Mouse (Mus musculus) kidney, adult 2 months (tissue): ENCODE data around the gene Tmem119. TPM values are rescaled to one million over a fixed set of nuclear protein-coding genes. Genes with fewer than 3 reads are reported as not detected.
A peak's percentile ranks its signal among the peaks of the same experiment; 100 is the strongest.

Experiments used
- DNase-seq: peaks from one replicate; pipeline ENCODE4 v3.0.0; 2021
- H3K27ac ChIP-seq: fragments of 200-500 bp; 2 replicates; pipeline ENCODE4 v1.5.1; 2012; ENCODE audit warnings: low read depth, low read length, control low read depth, inconsistent platforms; ENCODE audit not compliant: insufficient read depth
- H3K27me3 ChIP-seq: fragments of 200-500 bp; replicated peaks from 2 replicates; pipeline ENCODE4 v1.6.1; 2012; ENCODE audit warnings: mild to moderate bottlenecking, moderate library complexity, low read length, inconsistent platforms; ENCODE audit not compliant: control insufficient read depth, insufficient read depth
- H3K36me3 ChIP-seq: fragments of 200-500 bp; 2 replicates; pipeline ENCODE4 v1.6.1; 2012; ENCODE audit warnings: mild to moderate bottlenecking, moderate library complexity, low read length, inconsistent platforms; ENCODE audit not compliant: control insufficient read depth, insufficient read depth
- H3K4me1 ChIP-seq: fragments of 200-500 bp; 2 replicates; pipeline ENCODE4 v1.6.1; 2011; ENCODE audit warnings: low read length; ENCODE audit not compliant: control insufficient read depth, insufficient read depth
- H3K4me3 ChIP-seq: fragments of 200-500 bp; 2 replicates; pipeline ENCODE4 v1.5.1; 2011; ENCODE audit warnings: mild to moderate bottlenecking, low read depth, low read length, control low read depth; ENCODE audit not compliant: insufficient read depth
- CTCF ChIP-seq: fragments of 200-500 bp; conservative IDR thresholded peaks from 2 replicates; pipeline ENCODE4 v1.5.1; 2011; ENCODE audit warnings: low read depth, mild to moderate bottlenecking, control low read depth, low read length, moderate library complexity, mixed read lengths; ENCODE audit not compliant: insufficient read depth, insufficient read length
- POLR2A ChIP-seq: fragments of 200-500 bp; IDR thresholded peaks from one replicate; pipeline ENCODE4 v1.6.1; 2011; ENCODE audit warnings: low read depth, low read length, control low read depth
- WGBS: fragments of 180-500 bp; shearing (Covaris S2); methylation state at CpG from one replicate; pipeline ENCODE4 v1.1.7; 2018; 5-methylcytosine and 5-hydroxymethylcytosine counted together
- polyA plus RNA-seq: library from polyadenylated mRNA; depleted of rRNA; stranded (reverse); fragments of >200 nt; gene quantifications from 2 replicates; pipeline ENCODE4 v1.2.3, GENCODE M21; 2012; rRNA removed

Gene Tmem119
- polyA plus RNA-seq, result 14.8 and 19.0 TPM in 2 replicates

- no peaks in the 10 kb centered on the region for H3K4me1 ChIP-seq
- 1% methylated on average over 11 of the region's 11 CpGs for WGBS
- H3K27ac ChIP-seq, result peak within 1 kb of the TSS; percentile 40
These were observed at the start of gene Tmem119 for GRCm38 (mm10) chr5:113800280-113800679. Gene Tmem119 (minus strand): TSS chr5:113800516.

DNA sequence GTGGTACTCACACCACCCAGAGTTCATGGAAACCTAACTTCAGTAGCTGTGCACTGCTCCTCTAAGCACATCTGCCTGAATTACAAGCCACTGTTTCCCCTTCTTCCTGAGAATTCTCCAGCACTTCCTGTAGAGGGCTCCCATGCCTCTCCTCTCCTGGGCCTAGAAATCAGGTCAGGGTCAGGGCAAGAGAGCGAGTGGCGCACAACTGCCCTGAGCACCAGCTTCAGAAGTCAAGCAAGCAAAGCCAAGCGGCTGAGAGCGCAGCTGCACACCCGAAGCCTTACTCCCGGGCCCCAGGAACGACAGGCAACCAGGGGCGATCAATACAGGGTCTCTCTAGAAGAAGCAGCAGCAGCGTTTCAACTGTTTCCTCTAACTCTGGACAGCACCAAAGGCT is 47.3 kb upstream of the Tmem119 start:
- Histone ChIP-seq H3K36me3 (0 out of 2 replicates have a peak, but pooled peaks cover 2% of the 10 kb centered on the region), H3K27me3 (no peaks in the 10 kb centered on the region), H3K4me3 (no peak overlapping the region), H3K27ac (no peak overlapping the region), H3K4me1 (no peaks in the 10 kb centered on the region)
- TF ChIP-seq CTCF (no peak), POLR2A (no peak)
- DNase-seq, result no peak
- 80% methylated on average over 9 of the region's 9 CpGs for WGBS

More at GRCm38 (mm10) chr5:113800280-113800679, at the start of gene Tmem119:
- peak; percentile 62 for DNase-seq
- TF ChIP-seq CTCF (no peak), POLR2A (peak; percentile 45)
- H3K36me3 ChIP-seq, result no peaks in the 10 kb centered on the region
- peak within 1 kb of the TSS; percentile 65 for H3K4me3 ChIP-seq
- no peaks in the 10 kb centered on the region for H3K27me3 ChIP-seq

- TF ChIP-seq POLR2A, result no peak
- TF ChIP-seq CTCF, result no peak
- Histone ChIP-seq H3K4me3 (no peak overlapping the region), H3K27ac (no peak overlapping the region), H3K4me1 (no peaks in the 10 kb centered on the region), H3K27me3 (no peaks in the 10 kb centered on the region), H3K36me3 (0 out of 2 replicates have a peak, but pooled peaks cover 2% of the 10 kb centered on the region)
- DNase-seq, result no peak
- WGBS, result 96% methylated on average over 8 of the region's 8 CpGs
These were observed 46.3 kb upstream of the Tmem119 start for GRCm38 (mm10) chr5:113846656-113847055.

DNA sequence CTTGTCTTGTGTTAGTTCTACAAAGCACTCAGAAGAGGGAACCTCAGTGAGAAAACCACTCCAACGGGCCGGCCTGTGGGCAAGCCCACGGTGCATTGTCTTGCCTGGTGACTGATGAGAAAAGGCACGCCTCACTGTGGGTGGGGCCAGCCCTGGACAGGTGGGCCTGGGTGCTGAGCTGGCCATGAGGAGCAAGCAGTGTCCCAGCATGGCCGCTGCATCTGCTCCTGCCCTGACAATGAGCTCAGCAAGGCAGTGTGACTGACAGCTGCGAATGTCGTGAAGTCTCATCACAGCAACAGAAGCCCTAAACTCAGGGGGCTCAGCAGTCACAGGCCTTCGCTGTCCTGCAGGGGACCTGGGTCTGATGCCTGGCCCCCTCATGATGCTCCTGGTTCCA is 45.3 kb upstream of the Tmem119 start:
- no peaks in the 10 kb centered on the region for H3K27me3 ChIP-seq
- no peak for TF ChIP-seq POLR2A
- no peak overlapping the region for H3K27ac ChIP-seq
- 0 out of 2 replicates have a peak, but pooled peaks cover 2% of the 10 kb centered on the region for H3K36me3 ChIP-seq
- DNase-seq, result no peak
- H3K4me1 ChIP-seq, result no peaks in the 10 kb centered on the region
- no peak overlapping the region for H3K4me3 ChIP-seq
- WGBS, result 90% methylated on average over 8 of the region's 8 CpGs

- Histone ChIP-seq H3K4me3 (no peak overlapping the region), H3K27ac (no peak overlapping the region), H3K36me3 (0 out of 2 replicates have a peak, but pooled peaks cover 2% of the 10 kb centered on the region), H3K27me3 (no peaks in the 10 kb centered on the region), H3K4me1 (no peaks in the 10 kb centered on the region)
- peak; percentile 48 for DNase-seq
- TF ChIP-seq POLR2A (no peak), CTCF (peak; percentile 58)
- 54% methylated on average over 7 of the region's 7 CpGs for WGBS
These were observed 44.4 kb upstream of the Tmem119 start for GRCm38 (mm10) chr5:113844721-113845120.

DNA sequence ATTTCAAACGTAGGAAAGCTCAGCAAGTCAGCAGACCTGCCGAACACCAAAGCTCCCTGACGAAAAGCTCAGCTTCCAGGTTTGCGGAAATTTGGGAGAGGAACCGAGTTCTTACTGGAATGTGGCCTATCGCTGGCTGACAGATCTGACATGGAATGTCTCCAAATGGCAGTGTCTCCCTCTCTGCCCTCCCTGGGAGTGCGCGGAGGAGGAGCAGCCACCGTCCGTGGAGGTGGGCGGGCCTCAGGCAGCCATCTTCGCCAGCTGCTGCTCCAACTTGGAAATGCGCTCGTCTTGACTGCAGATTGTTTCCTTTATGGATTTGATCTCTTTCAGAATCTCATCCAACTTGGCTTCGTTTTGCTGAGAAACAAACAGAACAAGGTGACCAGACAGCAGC is 43.8 kb upstream of the Tmem119 start:
- no peak overlapping the region for H3K4me3 ChIP-seq
- H3K36me3 ChIP-seq, result 0 out of 2 replicates have a peak, but pooled peaks cover 2% of the 10 kb centered on the region
- no peak for DNase-seq
- no peak for TF ChIP-seq CTCF
- no peak for TF ChIP-seq POLR2A
- no peaks in the 10 kb centered on the region for H3K27me3 ChIP-seq
- WGBS, result 76% methylated on average over 15 of the region's 15 CpGs
- no peaks in the 10 kb centered on the region for H3K4me1 ChIP-seq
- no peak overlapping the region for H3K27ac ChIP-seq

GRCm38 (mm10) chr5:113842906-113843305 is 42.6 kb upstream of the Tmem119 start:
- Histone ChIP-seq H3K27me3 (no peaks in the 10 kb centered on the region), H3K36me3 (0 out of 2 replicates have a peak, but pooled peaks cover 2% of the 10 kb centered on the region), H3K4me1 (no peaks in the 10 kb centered on the region), H3K4me3 (no peak overlapping the region), H3K27ac (no peak overlapping the region)
- TF ChIP-seq CTCF, result no peak
- no peak for TF ChIP-seq POLR2A
- 84% methylated on average over 9 of the region's 9 CpGs for WGBS
- no peak for DNase-seq
